ENCODE assay signal across 8 mouse cellular contexts in genomic region chr2:24919839-24920175, GRCm38 (mm10). TPM values are rescaled to one million over a fixed set of nuclear protein-coding genes. Genes with fewer than 3 reads are reported as not detected.
DNase-seq lines count a peak whose midpoint lies in the region; ATAC-seq and TF ChIP-seq lines count a peak whose summit lies in the region.

No protein-coding gene starts in this region.

- ATAC-seq in forebrain, embryonic 16.5 days, result peak; percentile 47
- ATAC-seq in liver, postnatal 0 days, result peak; percentile 57

- TF ChIP-seq EP300 in CH12.LX (IDR thresholded peaks at IDR 0.05; ENCODE audit: low read length), result no peak
- TF ChIP-seq EP300 in liver, postnatal 0 days (IDR thresholded peaks at IDR 0.05; ENCODE audit: low read depth), result no peak

- intact Hi-C loops in gastrocnemius, adult 2 months (cut with DNase I), result no loop called here
- intact Hi-C loops in gastrocnemius, postnatal 36 days (cut with DNase I), result no loop called here
- intact Hi-C loops in left cerebral cortex, postnatal 4 days (cut with DNase I), result no loop called here

- H3K4me3 ChIP-seq in gastrocnemius, adult 2 months, result peak overlapping the region; percentile 87
- H3K4me3 ChIP-seq in CH12.LX (replicated peaks in 1 of 3; ENCODE audit: low read depth in 2 of 3, low read length in 2 of 3, poor library complexity in 1 of 3), result peak overlapping the region; percentile 56 to 89 (median 62)
- peak overlapping the region; percentile 98 for H3K4me3 ChIP-seq in forebrain, embryonic 16.5 days (replicated peaks; ENCODE audit: low read length)
- H3K4me3 ChIP-seq in liver, postnatal 0 days (ENCODE audit: low read depth, low read length), result peak overlapping the region; percentile 90

- no peaks in the 10 kb centered on the region for H3K27me3 ChIP-seq in CH12.LX (replicated peaks)
- no peaks in the 10 kb centered on the region for H3K27me3 ChIP-seq in forebrain, embryonic 16.5 days (replicated peaks; ENCODE audit: control insufficient read depth, insufficient read depth, low read length)
- no peaks in the 10 kb centered on the region for H3K27me3 ChIP-seq in liver, postnatal 0 days (ENCODE audit: insufficient read depth, low read length)

- H3K4me2 ChIP-seq in CH12.LX (ENCODE audit: insufficient read depth, low read depth, poor library complexity, severe bottlenecking), result peak overlapping the region; percentile 41
- peak overlapping the region; percentile 78 for H3K4me2 ChIP-seq in forebrain, embryonic 16.5 days (ENCODE audit: low read length)
- peak overlapping the region; percentile 95 for H3K4me2 ChIP-seq in liver, postnatal 0 days (ENCODE audit: low read depth, low read length)

- in situ Hi-C loops in CH12.LX (cut with MboI; ENCODE audit: low pct_ligation_motif_present, low pct_unique_long_range_greater_than_20kb, low sequenced_read_pairs), result no loop called here

- no peak for TF ChIP-seq POLR2A in CH12.LX (IDR thresholded peaks at IDR 0.05; ENCODE audit: low read depth, low read length)

- peaks cover 30% of the 10 kb centered on the region for H3K79me2 ChIP-seq in CH12.LX (replicated peaks; ENCODE audit: control insufficient read depth, extremely low read depth, insufficient read depth, poor library complexity, severe bottlenecking)

- H3K27ac ChIP-seq in gastrocnemius, adult 2 months, result peak overlapping the region; percentile 91
- no peak overlapping the region for H3K27ac ChIP-seq in CH12.LX (ENCODE audit: insufficient read depth, low read depth)
- H3K27ac ChIP-seq in forebrain, embryonic 16.5 days (ENCODE audit: low read length), result peak overlapping the region; percentile 47; the same call in 1 of the 2 replicates
- H3K27ac ChIP-seq in liver, postnatal 0 days (ENCODE audit: low read depth), result peak overlapping the region; percentile 89

- H3K9ac ChIP-seq in CH12.LX (ENCODE audit: insufficient read depth, low read depth), result peak overlapping the region; percentile 59
- H3K9ac ChIP-seq in forebrain, embryonic 16.5 days (replicated peaks; ENCODE audit: low read depth, low read length), result peak overlapping the region; percentile 98
- peak overlapping the region; percentile 89 for H3K9ac ChIP-seq in liver, postnatal 0 days (replicated peaks)

- TF ChIP-seq CTCF in gastrocnemius, adult 2 months (IDR thresholded peaks at IDR 0.05), result no peak
- TF ChIP-seq CTCF in CH12.LX (conservative IDR thresholded peaks at IDR 0.05 in 1 of 2, IDR thresholded peaks at IDR 0.05 in 1 of 2; ENCODE audit: low read depth in 2 of 2, low read length in 2 of 2), result no peak
- TF ChIP-seq CTCF in liver, postnatal 0 days (IDR thresholded peaks at IDR 0.05; ENCODE audit: low read depth), result 0 out of 2 replicates have a peak, but pooled peaks have one; percentile 0

- dilution Hi-C loops in CH12.LX (cut with MboI; ENCODE audit: extremely low pct_ligation_motif_present, extremely low pct_unique_long_range_greater_than_20kb, low sequenced_read_pairs), result no loop called here

- H3K9me3 ChIP-seq in CH12.LX (replicated peaks; ENCODE audit: low read length), result no peaks in the 10 kb centered on the region
- H3K9me3 ChIP-seq in forebrain, embryonic 16.5 days (ENCODE audit: control insufficient read depth, low read length), result no peaks in the 10 kb centered on the region
- H3K9me3 ChIP-seq in liver, postnatal 0 days (ENCODE audit: low read length), result no peaks in the 10 kb centered on the region

- 10% methylated on average over 8 of the region's 8 CpGs for WGBS in forebrain, embryonic 16.5 days
- 7% methylated on average over 8 of the region's 8 CpGs for WGBS in liver, postnatal 0 days (ENCODE audit: insufficient replicate concordance)

- H3K36me3 ChIP-seq in CH12.LX (replicated peaks in 1 of 2; ENCODE audit: control insufficient read depth in 1 of 2, insufficient read depth in 1 of 2, low read length in 1 of 2), result peaks cover 2 to 8% of the 10 kb centered on the region in 2 experiments
- H3K36me3 ChIP-seq in forebrain, embryonic 16.5 days (ENCODE audit: control insufficient read depth, insufficient read depth), result no peaks in the 10 kb centered on the region
- no peaks in the 10 kb centered on the region for H3K36me3 ChIP-seq in liver, postnatal 0 days (replicated peaks; ENCODE audit: insufficient read depth, low read length)

- H3K4me1 ChIP-seq in CH12.LX (ENCODE audit: control insufficient read depth in 1 of 2, insufficient read depth in 2 of 2), result peaks cover 0 to 15% of the 10 kb centered on the region in 2 experiments; a peak in 3 of 4 replicates
- peaks cover 13% of the 10 kb centered on the region for H3K4me1 ChIP-seq in forebrain, embryonic 16.5 days (replicated peaks; ENCODE audit: control insufficient read depth, insufficient read depth, low read length)
- peaks cover 17% of the 10 kb centered on the region for H3K4me1 ChIP-seq in liver, postnatal 0 days (ENCODE audit: insufficient read depth)

- DNase-seq in gastrocnemius, adult 2 months, result no peak
- no peak for DNase-seq in gastrocnemius, postnatal 4 days (ENCODE audit: low spot score in 2 of 2)
- no peak for DNase-seq in CH12.LX (ENCODE audit: extremely low read depth)
- DNase-seq in liver, postnatal 0 days, result no peak
- DNase-seq in gastrocnemius, postnatal 36 days, result no peak
- no peak for DNase-seq in left cerebral cortex, postnatal 4 days
- DNase-seq in right cerebral cortex, postnatal 14 days, result no peak

- no peak for TF ChIP-seq RAD21 in CH12.LX (IDR thresholded peaks at IDR 0.05; ENCODE audit: low read depth, low read length)

TF ChIP-seq in CH12.LX, 34 proteins besides CTCF, POLR2A, EP300 and RAD21:
- TF ChIP-seq MEF2A (IDR thresholded peaks at IDR 0.05; ENCODE audit: borderline replicate concordance, low read depth, low read length) (0 out of 2 replicates have a peak, but pooled peaks have one; percentile 1), IRF4 (IDR thresholded peaks at IDR 0.05; ENCODE audit: low read depth, low read length) (0 out of 2 replicates have a peak, but pooled peaks have one; percentile 1), MAFK (IDR thresholded peaks at IDR 0.05; ENCODE audit: insufficient replicate concordance, low read length) (no peak), BHLHE40 (IDR thresholded peaks at IDR 0.05; ENCODE audit: low read depth, low read length) (0 out of 2 replicates have a peak, but pooled peaks have one; percentile 3), ZMIZ1 (IDR thresholded peaks at IDR 0.05; ENCODE audit: low read depth, low read length) (no peak)

RNA-seq across cellular contexts. Expression of gene Ehmt1, which starts 0.4 kb away (rescaled TPM):
- total RNA-seq in gastrocnemius, adult 2 months (2021), result 10 to 100 TPM; 28.3 to 29.0 TPM
- total RNA-seq in gastrocnemius, postnatal 4 days (2021), result 10 to 100 TPM; 65.2 to 72.5 TPM
- 27.2 and 30.4 TPM in 2 replicates for total RNA-seq in CH12.LX (2012; rRNA removed)
- 21.4 and 25.5 TPM in 2 replicates for total RNA-seq in CH12.LX (2014; rRNA removed)
- polyA plus RNA-seq in CH12.LX (2012; ENCODE audit: insufficient read length, low read depth), result 30.7 and 33.4 TPM in 2 replicates
- polyA plus RNA-seq in forebrain, embryonic 16.5 days (2015; fragmentation: Nextera tagmentation; extraction: Ambion mirVana), result 125 and 132 TPM in 2 replicates
- polyA plus RNA-seq in liver, postnatal 0 days (2015; fragmentation: Nextera tagmentation; extraction: Ambion mirVana), result 9.1 and 12.3 TPM in 2 replicates
- total RNA-seq in gastrocnemius, postnatal 36 days (2021), result 10 to 100 TPM; 22.4 to 28.8 TPM
- 100 to 1,000 TPM; 118 to 122 TPM for total RNA-seq in left cerebral cortex, postnatal 4 days (2021)

RNA-seq across cellular contexts. Expression of gene Arrdc1, which starts 15.2 kb away (rescaled TPM):
- total RNA-seq in gastrocnemius, adult 2 months (2021), result 1 to 10 TPM; 1.9 to 2.8 TPM
- total RNA-seq in gastrocnemius, postnatal 4 days (2021), result 10 to 100 TPM; 15.0 to 17.5 TPM
- total RNA-seq in CH12.LX (2012; rRNA removed), result 25.9 and 31.5 TPM in 2 replicates
- total RNA-seq in CH12.LX (2014; rRNA removed), result 23.2 and 24.6 TPM in 2 replicates
- polyA plus RNA-seq in CH12.LX (2012; ENCODE audit: insufficient read length, low read depth), result 27.7 and 32.8 TPM in 2 replicates
- polyA plus RNA-seq in forebrain, embryonic 16.5 days (2015; fragmentation: Nextera tagmentation; extraction: Ambion mirVana), result 31.7 and 40.9 TPM in 2 replicates
- polyA plus RNA-seq in liver, postnatal 0 days (2015; fragmentation: Nextera tagmentation; extraction: Ambion mirVana), result 16.2 and 16.7 TPM in 2 replicates
- total RNA-seq in gastrocnemius, postnatal 36 days (2021), result 1 to 10 TPM; 2.2 to 2.4 TPM
- 10 to 100 TPM; 51.4 to 53.4 TPM for total RNA-seq in left cerebral cortex, postnatal 4 days (2021)

RNA-seq across cellular contexts. Expression of gene Zmynd19, which starts 29.8 kb away (rescaled TPM):
- total RNA-seq in gastrocnemius, adult 2 months (2021), result 10 to 100 TPM; 20.6 to 21.2 TPM
- 10 to 100 TPM; 23.9 to 25.9 TPM for total RNA-seq in gastrocnemius, postnatal 4 days (2021)
- total RNA-seq in CH12.LX (2012; rRNA removed) (40.9 and 49.7 TPM in 2 replicates), CH12.LX (2014; rRNA removed) (41.6 and 44.6 TPM in 2 replicates)
- 70.2 and 90.9 TPM in 2 replicates for polyA plus RNA-seq in CH12.LX (2012; ENCODE audit: insufficient read length, low read depth)
- polyA plus RNA-seq in forebrain, embryonic 16.5 days (2015; fragmentation: Nextera tagmentation; extraction: Ambion mirVana), result 16.7 and 20.8 TPM in 2 replicates
- 6.2 and 6.5 TPM in 2 replicates for polyA plus RNA-seq in liver, postnatal 0 days (2015; fragmentation: Nextera tagmentation; extraction: Ambion mirVana)
- 10 to 100 TPM; 19.4 to 19.5 TPM for total RNA-seq in gastrocnemius, postnatal 36 days (2021)
- 10 to 100 TPM; 66.4 to 72.3 TPM for total RNA-seq in left cerebral cortex, postnatal 4 days (2021)

RNA-seq across cellular contexts. Expression of gene Dph7, which starts 42.4 kb away (rescaled TPM):
- total RNA-seq in gastrocnemius, adult 2 months (2021), result 1 to 10 TPM; 3.4 to 3.8 TPM
- total RNA-seq in gastrocnemius, postnatal 4 days (2021), result 10 to 100 TPM in 1 of 2 experiments, 1 to 10 TPM in 1; 8.3 to 10.6 TPM
- total RNA-seq in CH12.LX (2012; rRNA removed) (24.1 and 24.6 TPM in 2 replicates), CH12.LX (2014; rRNA removed) (23.4 and 25.4 TPM in 2 replicates)
- polyA plus RNA-seq in CH12.LX (2012; ENCODE audit: insufficient read length, low read depth), result 24.7 and 26.1 TPM in 2 replicates
- 41.5 and 44.9 TPM in 2 replicates for polyA plus RNA-seq in forebrain, embryonic 16.5 days (2015; fragmentation: Nextera tagmentation; extraction: Ambion mirVana)
- polyA plus RNA-seq in liver, postnatal 0 days (2015; fragmentation: Nextera tagmentation; extraction: Ambion mirVana), result 6.4 and 7.0 TPM in 2 replicates
- 1 to 10 TPM; 3.1 to 3.5 TPM for total RNA-seq in gastrocnemius, postnatal 36 days (2021)
- 10 to 100 TPM; 30.1 to 30.6 TPM for total RNA-seq in left cerebral cortex, postnatal 4 days (2021)

RNA-seq across cellular contexts. Expression of gene Mrpl41, which starts 55.1 kb away (rescaled TPM):
- 10 to 100 TPM; 28.9 to 43.8 TPM for total RNA-seq in gastrocnemius, adult 2 months (2021)
- total RNA-seq in gastrocnemius, postnatal 4 days (2021), result 10 to 100 TPM; 56.1 to 59.4 TPM
- total RNA-seq in CH12.LX (2012; rRNA removed) (58.3 and 77.3 TPM in 2 replicates), CH12.LX (2014; rRNA removed) (118 and 123 TPM in 2 replicates)
- 69.4 and 77.8 TPM in 2 replicates for polyA plus RNA-seq in CH12.LX (2012; ENCODE audit: insufficient read length, low read depth)
- 143 and 150 TPM in 2 replicates for polyA plus RNA-seq in forebrain, embryonic 16.5 days (2015; fragmentation: Nextera tagmentation; extraction: Ambion mirVana)
- polyA plus RNA-seq in liver, postnatal 0 days (2015; fragmentation: Nextera tagmentation; extraction: Ambion mirVana), result 81.8 and 83.1 TPM in 2 replicates
- 10 to 100 TPM; 35.7 to 38.7 TPM for total RNA-seq in gastrocnemius, postnatal 36 days (2021)
- 10 to 100 TPM; 66.1 to 69.2 TPM for total RNA-seq in left cerebral cortex, postnatal 4 days (2021)

Comparison
In these comparisons a context has a peak if more than half of its experiments do, and no peak if none do; other contexts are left out.
1. RNA of gene Arrdc1, which starts 15.2 kb away (total RNA-seq): 51.4 to 53.4 TPM in left cerebral cortex, postnatal 4 days, 23.2 to 31.5 TPM in CH12.LX and 15.0 to 17.5 TPM in gastrocnemius, postnatal 4 days; 1.9 to 2.8 TPM in gastrocnemius, adult 2 months and 2.2 to 2.4 TPM in gastrocnemius, postnatal 36 days; every median in the first group is over 4 times any median in the second.
2. H3K4me2 ChIP-seq: peak in every context shown above with its lines; median percentile 95 in liver, postnatal 0 days; 78 in forebrain, embryonic 16.5 days; 41 in CH12.LX.
3. Peak in every context shown above with its lines, with median percentiles within 50 percentile points of each other: H3K4me3 ChIP-seq and H3K9ac ChIP-seq.